Mouse (Mus musculus): ENCODE data around the gene Fgfr2.

Gene Fgfr2

GRCm38 (mm10) chr7:133085408-133085807 is 37.7 kb downstream of the Fgfr2 start:
- peak; percentile 46 for DNase-seq (ENCODE audit: low read depth)

- DNase-seq (ENCODE audit: low read depth): no peak
Measured at GRCm38 (mm10) chr7:133083936-133084614, 39.1 kb downstream of the Fgfr2 start.

GRCm38 (mm10) chr7:133078929-133079328 is 44.2 kb downstream of the Fgfr2 start:
- DNase-seq (ENCODE audit: low read depth): no peak

GRCm38 (mm10) chr7:133074462-133075133 is 48.6 kb downstream of the Fgfr2 start:
- DNase-seq (ENCODE audit: low read depth): no peak

GRCm38 (mm10) chr7:133073147-133073651 is 50.0 kb downstream of the Fgfr2 start:
- no peak for DNase-seq (ENCODE audit: low read depth)

- DNase-seq (ENCODE audit: low read depth): no peak
Measured at GRCm38 (mm10) chr7:133072535-133072934, 50.6 kb downstream of the Fgfr2 start.

GRCm38 (mm10) chr7:133067321-133067841 is 55.8 kb downstream of the Fgfr2 start:
- DNase-seq (ENCODE audit: low read depth): no peak

- no peak for DNase-seq (ENCODE audit: low read depth)
Measured at GRCm38 (mm10) chr7:133066776-133067175, 56.4 kb downstream of the Fgfr2 start.

- no peak for DNase-seq (ENCODE audit: low read depth)
Measured at GRCm38 (mm10) chr7:133062055-133062454, 61.1 kb downstream of the Fgfr2 start.

- DNase-seq (ENCODE audit: low read depth): no peak
Measured at GRCm38 (mm10) chr7:133060170-133060569, 63.0 kb downstream of the Fgfr2 start.

- DNase-seq (ENCODE audit: low read depth): no peak
Measured at GRCm38 (mm10) chr7:133059517-133060104, 63.5 kb downstream of the Fgfr2 start.

GRCm38 (mm10) chr7:133059150-133059509 is 64.0 kb downstream of the Fgfr2 start:
- DNase-seq (ENCODE audit: low read depth): no peak

GRCm38 (mm10) chr7:133058496-133059149 is 64.5 kb downstream of the Fgfr2 start:
- DNase-seq (ENCODE audit: low read depth): peak; percentile 4

- DNase-seq (ENCODE audit: low read depth): no peak
Measured at GRCm38 (mm10) chr7:133056924-133057323, 66.2 kb downstream of the Fgfr2 start.

- no peak for DNase-seq (ENCODE audit: low read depth)
Measured at GRCm38 (mm10) chr7:133054486-133054885, 68.7 kb downstream of the Fgfr2 start.

GRCm38 (mm10) chr7:133053757-133054156 is 69.4 kb downstream of the Fgfr2 start:
- no peak for DNase-seq (ENCODE audit: low read depth)

GRCm38 (mm10) chr7:133052819-133053218 is 70.3 kb downstream of the Fgfr2 start:
- DNase-seq (ENCODE audit: low read depth): no peak

- no peak for DNase-seq (ENCODE audit: low read depth)
Measured at GRCm38 (mm10) chr7:133050681-133051080, 72.5 kb downstream of the Fgfr2 start.

- DNase-seq (ENCODE audit: low read depth): no peak
Measured at GRCm38 (mm10) chr7:133048085-133048630, 75.0 kb downstream of the Fgfr2 start.

- DNase-seq (ENCODE audit: low read depth): no peak
Measured at GRCm38 (mm10) chr7:133047287-133047686, 75.9 kb downstream of the Fgfr2 start.

- no peak for DNase-seq (ENCODE audit: low read depth)
Measured at GRCm38 (mm10) chr7:133044721-133045120, 78.4 kb downstream of the Fgfr2 start.

GRCm38 (mm10) chr7:133041784-133042183 is 81.4 kb downstream of the Fgfr2 start:
- DNase-seq (ENCODE audit: low read depth): no peak

Data from NIH3T3 (cell line).